Mouse (Mus musculus) ES-E14 (cell line): ENCODE results near the gene Tns1. TPM values are rescaled to one million over a fixed set of nuclear protein-coding genes. Genes with fewer than 3 reads are reported as not detected.

Experiments used
- DNase-seq: peaks from one replicate; pipeline ENCODE4 v3.0.0-alpha.2; 2013; ENCODE audit warnings: low read depth, low spot score
- H3K27ac ChIP-seq: 2 replicates; pipeline ENCODE4 v1.5.1; 2012; ENCODE audit warnings: low read depth, mild to moderate bottlenecking, low read length, moderate library complexity, mixed read lengths; ENCODE audit not compliant: poor library complexity, insufficient read depth, severe bottlenecking
- H3K36me3 ChIP-seq: 2 replicates; pipeline ENCODE4 v1.6.1; 2012; ENCODE audit warnings: mild to moderate bottlenecking, low read length, moderate library complexity, mixed read lengths; ENCODE audit not compliant: control insufficient read depth, poor library complexity, insufficient read depth, severe bottlenecking
- H3K4me1 ChIP-seq, 2 experiments: fragments of 150-350 bp in 1 of 2; sonication (generic) in 1 of 2; 2 replicates each; pipeline ENCODE4 v1.6.1; 2012; ENCODE audit warnings: low read length in 2 of 2, mild to moderate bottlenecking in 1 of 2, mixed read lengths in 1 of 2; ENCODE audit not compliant: control insufficient read depth in 2 of 2, insufficient read depth in 2 of 2, poor library complexity in 1 of 2
- H3K4me3 ChIP-seq, 2 experiments: fragments of 150-350 bp in 1 of 2; sonication (generic) in 1 of 2; 2 replicates each; pipeline ENCODE4 v1.5.1; 2012; ENCODE audit warnings: low read length in 2 of 2, low read depth in 1 of 2, mild to moderate bottlenecking in 1 of 2, mixed read lengths in 1 of 2; ENCODE audit not compliant: insufficient read depth in 1 of 2, poor library complexity in 1 of 2, severe bottlenecking in 1 of 2
- H3K9ac ChIP-seq: 2 replicates; pipeline ENCODE4 v1.6.1; 2012; ENCODE audit warnings: low read depth, mild to moderate bottlenecking, low read length, mixed read lengths; ENCODE audit not compliant: poor library complexity, insufficient read depth, severe bottlenecking
- H3K9me3 ChIP-seq: fragments of 150-350 bp; sonication (generic); 2 replicates; pipeline ENCODE4 v1.6.1; 2012; ENCODE audit warnings: low read depth, mild to moderate bottlenecking, low read length; ENCODE audit not compliant: control insufficient read depth, insufficient read depth
- CHD2 ChIP-seq: IDR thresholded peaks from 2 replicates; pipeline ENCODE4 v1.6.1; 2014; ENCODE audit warnings: mild to moderate bottlenecking, low read depth, low read length, inconsistent platforms
- HCFC1 ChIP-seq: IDR thresholded peaks from 2 replicates; pipeline ENCODE4 v1.6.1; 2012; ENCODE audit warnings: low read length, inconsistent platforms, borderline replicate concordance; ENCODE audit not compliant: insufficient read depth
- MAFK ChIP-seq: IDR thresholded peaks from 2 replicates; pipeline ENCODE4 v1.6.1; 2014; ENCODE audit warnings: mild to moderate bottlenecking, low read depth, low read length, inconsistent platforms; ENCODE audit not compliant: insufficient read depth
- ZC3H11A ChIP-seq: IDR thresholded peaks from 2 replicates; pipeline ENCODE4 v1.6.1; 2012; ENCODE audit warnings: low read depth, mild to moderate bottlenecking, inconsistent platforms, low read length, borderline replicate concordance
- ZNF384 ChIP-seq: IDR thresholded peaks from 2 replicates; pipeline ENCODE4 v1.6.1; 2012; ENCODE audit warnings: low read depth, low read length, inconsistent platforms
- in situ Hi-C, 2 experiments: fragments of 600-800 bp; cut with MboI; formaldehyde crosslinking; loops; one replicate each; pipeline ENCODE4 v1.15.1; 2025; ENCODE audit warnings: low sequenced_read_pairs in 2 of 2, inconsistent platforms in 1 of 2; ENCODE audit not compliant: unreplicated experiment in 2 of 2
- total RNA-seq: library from RNA; depleted of rRNA; stranded (reverse); fragments of 300-350 nt; gene quantifications from 2 replicates; pipeline ENCODE4 v1.2.3, GENCODE M21; 2012

The Tns1 gene
- total RNA-seq, 1 experiment = 9.5 TPM

- Histone ChIP-seq H3K4me1 (no peaks in the 10 kb centered on the region), H3K36me3 (no peaks in the 10 kb centered on the region), H3K9me3 (no peaks in the 10 kb centered on the region), H3K4me3 (no peak overlapping the region), H3K9ac (no peak overlapping the region), H3K27ac (no peak overlapping the region)
- TF ChIP-seq CHD2 (no peak), HCFC1 (no peak), MAFK (no peak), ZC3H11A (no peak), ZNF384 (no peak)
- in situ Hi-C loops = no loop called here
- DNase-seq = no peak
Measured at GRCm38 (mm10) chr1:74047722-74048121, 76.5 kb downstream of the Tns1 start.

DNA sequence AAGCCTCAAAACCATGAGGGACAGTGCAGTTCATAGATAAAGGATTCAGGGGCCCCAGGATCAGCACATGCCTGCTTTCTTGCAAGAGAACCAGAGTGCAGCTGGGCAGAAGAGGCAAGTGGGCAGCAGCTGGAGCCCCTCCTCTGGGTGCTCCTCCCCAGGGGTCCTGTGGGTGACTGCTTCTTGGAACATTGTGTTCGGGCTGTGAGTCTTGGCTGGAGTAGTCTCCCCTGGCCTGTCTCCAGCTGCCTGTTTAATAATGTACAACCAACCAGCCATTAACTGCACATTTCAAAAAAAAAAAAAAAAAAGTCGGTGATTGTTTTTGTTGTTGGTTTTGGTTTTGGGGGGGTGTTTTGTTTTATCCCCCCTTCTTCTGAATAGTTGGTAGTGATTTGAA is 76.9 kb downstream of the Tns1 start:
- Histone ChIP-seq H3K9ac (no peak overlapping the region), H3K9me3 (no peaks in the 10 kb centered on the region), H3K4me3 (no peak overlapping the region), H3K27ac (no peak overlapping the region), H3K4me1 (no peaks in the 10 kb centered on the region), H3K36me3 (no peaks in the 10 kb centered on the region)
- no peak for TF ChIP-seq MAFK
- no peak for TF ChIP-seq ZNF384
- no peak for TF ChIP-seq CHD2
- no peak for DNase-seq
- in situ Hi-C loops = no loop called here

DNA sequence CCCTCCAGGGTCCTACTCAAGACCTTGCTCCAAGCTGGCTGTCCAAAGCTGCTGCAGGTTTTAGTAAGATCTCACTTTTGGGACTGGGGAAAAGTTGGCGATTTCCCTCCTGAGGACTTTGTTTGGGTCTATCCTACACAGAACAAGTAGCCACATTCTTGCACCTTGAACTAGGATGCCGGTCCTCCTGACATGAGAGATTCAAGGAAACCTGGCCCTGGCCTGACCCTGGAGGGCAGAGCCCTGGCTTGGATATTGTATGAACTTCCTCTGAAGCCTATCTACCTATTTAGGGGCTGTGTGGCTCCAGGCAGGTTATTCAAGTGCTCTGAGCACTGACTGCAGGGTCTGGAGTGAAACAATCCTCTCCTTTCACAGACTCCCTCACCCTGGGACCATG is 79.2 kb downstream of the Tns1 start:
- no peaks in the 10 kb centered on the region for H3K4me1 ChIP-seq
- TF ChIP-seq ZNF384 = no peak
- no peak for TF ChIP-seq CHD2
- TF ChIP-seq ZC3H11A = no peak
- TF ChIP-seq HCFC1 = no peak
- no peak for TF ChIP-seq MAFK
- no peak for DNase-seq
- H3K9ac ChIP-seq = no peak overlapping the region
- no peak overlapping the region for H3K27ac ChIP-seq
- in situ Hi-C loops = no loop called here
- no peaks in the 10 kb centered on the region for H3K36me3 ChIP-seq
- H3K4me3 ChIP-seq = no peak overlapping the region
- H3K9me3 ChIP-seq = no peaks in the 10 kb centered on the region

GRCm38 (mm10) chr1:74044421-74044820 is 79.8 kb downstream of the Tns1 start:
- Histone ChIP-seq H3K4me1 (no peaks in the 10 kb centered on the region), H3K36me3 (no peaks in the 10 kb centered on the region), H3K27ac (no peak overlapping the region), H3K9ac (no peak overlapping the region), H3K9me3 (no peaks in the 10 kb centered on the region), H3K4me3 (no peak overlapping the region)
- in situ Hi-C loops = no loop called here
- DNase-seq = no peak
- TF ChIP-seq MAFK (no peak), CHD2 (no peak), ZNF384 (no peak)

- H3K27ac ChIP-seq = no peak overlapping the region
Measured at GRCm38 (mm10) chr1:74043584-74044105, 80.6 kb downstream of the Tns1 start.

More at GRCm38 (mm10) chr1:74043584-74044105, 80.6 kb downstream of the Tns1 start:
- TF ChIP-seq HCFC1 (no peak), CHD2 (no peak), ZC3H11A (no peak)
- Histone ChIP-seq H3K9ac (no peak overlapping the region), H3K4me1 (no peaks in the 10 kb centered on the region), H3K36me3 (no peaks in the 10 kb centered on the region), H3K4me3 (no peak overlapping the region), H3K9me3 (no peaks in the 10 kb centered on the region)
- in situ Hi-C loops = no loop called here
- DNase-seq = no peak
